Mouse (Mus musculus) thymus, adult 18-20 months (tissue): ENCODE data around the gene Pdzk1ip1.

ENCODE experiments used
- DNase-seq, 2 experiments: peaks; one replicate each; pipeline ENCODE4 v3.0.0; 2022; ENCODE audit warnings: mixed read lengths in 2 of 2

Gene Pdzk1ip1

GRCm38 (mm10) chr4:115075204-115075915 is 13.1 kb upstream of the Pdzk1ip1 start:
- DNase-seq, result peak; percentile 23 to 38

- DNase-seq, result no peak
These were observed 9.4 kb upstream of the Pdzk1ip1 start for GRCm38 (mm10) chr4:115078892-115079820.

GRCm38 (mm10) chr4:115079821-115080349 is 8.6 kb upstream of the Pdzk1ip1 start:
- no peak for DNase-seq

- DNase-seq, result no peak
These were observed 5.5 kb upstream of the Pdzk1ip1 start for GRCm38 (mm10) chr4:115083031-115083430.

- DNase-seq, result no peak
These were observed 2.9 kb upstream of the Pdzk1ip1 start for GRCm38 (mm10) chr4:115085522-115086095.

DNA sequence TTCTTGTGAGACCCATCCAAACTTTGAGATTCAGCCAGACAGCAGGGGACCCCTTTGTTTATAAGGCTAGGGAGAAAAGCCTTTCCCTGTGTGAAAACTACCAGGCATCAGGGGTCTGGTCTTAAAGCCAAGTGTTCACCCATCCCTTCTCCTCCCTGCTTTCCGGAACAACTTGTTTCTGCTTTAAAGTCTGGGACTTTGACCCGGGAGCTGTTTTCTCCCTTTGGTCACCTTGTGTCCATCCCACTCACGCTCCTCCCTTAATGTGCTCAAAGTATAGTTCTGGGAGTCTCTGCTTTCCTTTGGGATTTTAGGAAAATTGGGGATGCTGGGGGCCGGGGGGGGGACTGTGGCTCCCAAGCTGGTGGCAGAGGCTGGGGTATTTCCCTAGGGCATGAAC is 2.3 kb upstream of the Pdzk1ip1 start:
- DNase-seq, result no peak

DNA sequence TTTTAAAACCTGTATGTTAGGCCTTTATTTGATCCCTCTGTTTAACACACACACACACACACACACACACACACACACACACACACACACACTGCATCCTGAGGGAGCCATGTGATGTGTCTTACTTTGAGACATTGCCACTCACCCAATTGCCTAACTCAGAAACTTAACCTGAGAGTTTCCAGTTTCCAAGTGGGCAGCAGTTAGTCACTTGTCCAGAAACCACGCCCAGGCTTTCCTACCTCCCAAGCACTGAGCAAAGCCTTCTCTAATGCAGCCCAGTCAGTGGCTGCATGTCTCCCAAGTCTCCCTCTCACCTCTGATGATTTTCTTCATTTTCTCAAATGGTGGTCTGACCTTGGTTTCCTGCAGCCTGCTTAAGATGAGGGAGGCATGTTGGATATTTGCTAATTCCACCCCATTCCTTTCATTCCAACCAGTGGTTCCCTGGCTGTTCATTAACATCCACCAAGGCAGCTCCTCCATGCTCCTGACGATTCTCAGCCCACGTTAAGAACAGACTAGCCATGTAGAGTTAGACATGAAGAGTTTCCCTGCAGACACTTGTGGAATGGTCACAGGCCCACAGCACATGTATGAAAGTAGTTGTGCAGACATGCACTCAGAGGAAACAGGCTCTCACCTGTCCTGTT is 1.6 kb upstream of the Pdzk1ip1 start:
- DNase-seq, result no peak

- no peak for DNase-seq
These were observed 2.1 kb downstream of the Pdzk1ip1 start for GRCm38 (mm10) chr4:115090592-115090991.

GRCm38 (mm10) chr4:115091806-115092205 is 3.3 kb downstream of the Pdzk1ip1 start:
- no peak for DNase-seq

GRCm38 (mm10) chr4:115093331-115093864 is 4.9 kb downstream of the Pdzk1ip1 start:
- no peak for DNase-seq

DNA sequence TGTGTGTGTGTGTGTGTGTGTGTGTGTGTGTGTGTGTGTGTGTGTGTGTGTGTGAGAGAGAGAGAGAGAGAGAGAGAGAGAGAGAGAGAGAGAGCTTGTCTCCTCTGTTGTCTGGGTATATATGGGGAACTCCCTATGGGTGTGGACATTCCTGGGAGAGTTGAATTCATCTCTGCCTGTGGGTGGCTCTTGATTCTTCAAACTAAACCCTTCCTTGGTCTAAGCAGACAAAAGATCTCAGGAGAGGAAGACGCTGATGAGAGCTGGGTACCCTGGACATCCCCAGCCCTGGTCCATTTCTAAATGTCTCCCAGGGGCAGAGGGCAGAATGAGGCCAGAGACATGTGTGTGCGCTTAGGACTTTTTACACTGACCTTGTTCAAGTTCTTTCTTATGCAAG is 5.5 kb downstream of the Pdzk1ip1 start:
- no peak for DNase-seq

- DNase-seq, result no peak
These were observed 7.3 kb downstream of the Pdzk1ip1 start for GRCm38 (mm10) chr4:115095671-115096434.

- DNase-seq, result no peak
These were observed 8.1 kb downstream of the Pdzk1ip1 start for GRCm38 (mm10) chr4:115096435-115097145.

- DNase-seq, result no peak
These were observed 8.6 kb downstream of the Pdzk1ip1 start for GRCm38 (mm10) chr4:115097146-115097496.

DNA sequence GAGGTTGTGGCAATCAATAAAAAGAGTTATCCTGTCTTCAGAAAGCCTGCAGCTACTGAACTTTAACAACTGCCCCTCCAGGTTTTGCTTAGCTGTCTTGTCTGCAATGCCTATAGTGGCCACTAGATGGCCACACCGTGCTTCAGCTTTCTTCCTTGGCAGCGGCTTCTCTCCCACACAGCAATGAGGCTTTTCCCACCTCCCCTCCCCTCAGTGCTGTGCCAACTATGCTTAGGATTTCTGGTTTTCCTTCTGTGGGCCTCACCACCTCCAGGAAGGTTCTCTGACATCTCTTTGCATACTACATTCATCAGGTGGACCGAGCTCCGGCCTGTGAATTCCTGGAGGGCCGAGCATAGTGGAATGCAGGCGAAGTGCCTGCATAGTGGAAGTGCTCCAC is 13.2 kb downstream of the Pdzk1ip1 start:
- DNase-seq, result no peak

- no peak for DNase-seq
These were observed 15.0 kb downstream of the Pdzk1ip1 start for GRCm38 (mm10) chr4:115103510-115103909.

GRCm38 (mm10) chr4:115111167-115111566 is 22.7 kb downstream of the Pdzk1ip1 start:
- no peak for DNase-seq

GRCm38 (mm10) chr4:115113266-115113665 is 24.8 kb downstream of the Pdzk1ip1 start:
- no peak for DNase-seq

DNA sequence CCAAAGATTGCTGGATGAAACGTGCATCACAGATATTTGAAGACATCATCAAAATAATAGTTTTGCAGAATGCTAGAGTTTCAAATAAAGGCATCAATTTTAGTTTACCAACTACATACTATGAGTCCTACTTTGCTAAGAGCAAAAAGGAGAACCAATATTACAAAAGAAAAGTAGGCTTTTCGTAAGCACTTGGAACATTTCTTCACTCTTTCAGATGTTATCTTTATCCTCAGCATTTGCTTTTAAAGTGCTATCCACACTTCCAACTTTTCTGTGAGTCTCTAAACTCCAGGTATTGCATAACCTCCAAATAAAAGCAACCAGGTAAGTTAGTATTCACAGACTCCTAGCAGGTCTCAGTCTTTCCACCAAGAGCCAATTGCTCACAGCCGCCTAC is 31.1 kb downstream of the Pdzk1ip1 start:
- no peak for DNase-seq

- DNase-seq, result no peak
These were observed 32.7 kb downstream of the Pdzk1ip1 start for GRCm38 (mm10) chr4:115121162-115121561.

DNA sequence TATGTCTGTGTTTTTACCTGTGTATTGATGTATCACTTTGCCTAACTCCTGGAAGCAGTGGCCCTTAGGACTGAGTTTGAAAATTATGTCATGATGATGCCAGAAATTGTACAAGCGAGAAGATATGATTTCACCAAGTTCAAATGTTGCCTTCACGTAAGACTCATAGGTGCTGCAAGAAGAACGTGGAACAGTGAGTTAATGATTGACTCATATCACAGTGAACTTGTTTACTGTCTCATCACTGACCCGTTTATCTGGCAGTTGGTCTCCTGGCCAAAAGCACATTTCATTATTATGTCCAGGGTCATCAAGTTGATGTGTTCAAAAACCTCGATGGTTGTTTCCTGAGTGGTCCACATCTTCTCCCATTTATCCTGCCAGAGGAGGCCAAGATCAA is 33.1 kb downstream of the Pdzk1ip1 start:
- no peak for DNase-seq
